Mouse (Mus musculus): Measurements from ENCODE around the gene Cradd. TPM values are rescaled to one million over a fixed set of nuclear protein-coding genes. Genes with fewer than 3 reads are reported as not detected.

The Cradd gene
- polyA plus RNA-seq (2015; fragmentation: Nextera tagmentation; extraction: Ambion mirVana), result 7.8 and 8.4 TPM in 2 replicates

DNA sequence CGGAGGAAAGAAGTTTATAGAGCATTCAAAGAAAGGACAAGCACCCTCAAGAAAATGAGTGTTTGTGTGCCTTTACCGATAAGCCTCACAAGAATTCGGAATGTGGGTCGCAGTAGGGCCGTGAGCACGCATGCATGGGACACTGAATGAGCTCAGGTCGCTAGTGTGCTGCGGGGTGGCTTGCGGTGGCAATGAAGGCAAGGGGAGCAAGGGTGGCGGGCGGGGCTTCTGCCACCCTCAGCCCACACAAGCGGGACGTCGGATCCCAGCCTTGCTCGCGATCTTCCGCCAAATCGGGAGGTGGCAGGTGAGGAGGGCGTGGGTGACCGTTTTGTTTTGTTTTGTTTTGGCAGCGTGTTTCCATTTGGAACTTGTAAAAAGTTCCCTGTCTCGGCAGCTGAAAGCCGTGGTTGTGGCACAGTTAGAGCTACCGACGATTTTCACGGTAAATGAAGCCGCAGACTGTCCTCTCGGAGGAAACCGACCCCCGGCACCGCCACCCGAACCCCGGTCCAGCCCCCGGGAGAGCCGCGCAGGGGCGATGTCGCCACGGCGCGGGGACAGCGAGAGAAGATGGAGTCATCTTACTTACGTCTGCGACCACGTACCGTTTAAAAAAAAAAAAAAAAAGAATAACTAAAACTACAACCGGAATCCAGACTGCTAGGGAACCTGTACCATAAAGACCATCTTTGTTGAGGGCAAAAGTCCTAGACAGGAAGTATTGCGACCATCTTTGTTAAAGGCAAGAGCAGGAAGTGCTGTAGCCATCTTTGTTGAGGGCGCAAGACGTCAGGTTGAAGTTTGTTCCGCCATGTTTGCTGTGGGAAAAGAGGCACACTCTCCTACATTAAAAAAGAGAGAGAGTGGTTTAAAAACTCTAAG lies at the start of gene Cradd:
Gene Cradd (minus strand): TSS at position 741 of the 885 bp plus-strand sequence.

Other genes starting within 250 kb of the Cradd start
- 102 and 106 TPM in 2 replicates for gene Socs2, start 93.0 kb upstream of the Cradd start, polyA plus RNA-seq (2015; fragmentation: Nextera tagmentation; extraction: Ambion mirVana)
- 308 and 328 TPM in 2 replicates for gene Mrpl42, start 177.8 kb upstream of the Cradd start, polyA plus RNA-seq (2015; fragmentation: Nextera tagmentation; extraction: Ambion mirVana)
- 315 and 327 TPM in 2 replicates for gene Ube2n, start 191.0 kb upstream of the Cradd start, polyA plus RNA-seq (2015; fragmentation: Nextera tagmentation; extraction: Ambion mirVana)
- 73.4 and 80.0 TPM in 2 replicates for gene Nudt4, start 240.0 kb upstream of the Cradd start, polyA plus RNA-seq (2015; fragmentation: Nextera tagmentation; extraction: Ambion mirVana)

Measured in neural tube, postnatal 0 days (tissue).